Mouse (Mus musculus) stomach, postnatal 0 days (tissue): ENCODE measurements around the gene Spib. TPM values are rescaled to one million over a fixed set of nuclear protein-coding genes. Genes with fewer than 3 reads are reported as not detected.

Experiments used
- ATAC-seq: fragments of 200-750 bp; cut with Nextera tagmentation; 2 replicates; pipeline ENCODE4 v1.8.0; 2017; ENCODE audit not compliant: low FRiP score, low TSS enrichment
- DNase-seq: peaks from one replicate; pipeline ENCODE4 v3.0.0-alpha.2; 2016; ENCODE audit warnings: low spot score
- H3K27ac ChIP-seq: fragments of 300-500 bp; sonication (generic); replicated peaks from 2 replicates; pipeline ENCODE4 v1.5.1; 2014; ENCODE audit warnings: mild to moderate bottlenecking, control low read depth
- H3K27me3 ChIP-seq: fragments of 300-500 bp; sonication (generic); 2 replicates; pipeline ENCODE4 v1.6.1; 2014; ENCODE audit warnings: low read length; ENCODE audit not compliant: control insufficient read depth, insufficient read depth
- H3K36me3 ChIP-seq: fragments of 300-500 bp; sonication (generic); 2 replicates; pipeline ENCODE4 v1.6.1; 2014; ENCODE audit warnings: low read length, mixed read lengths; ENCODE audit not compliant: control insufficient read depth, insufficient read depth
- H3K4me1 ChIP-seq: fragments of 300-500 bp; sonication (generic); replicated peaks from 2 replicates; pipeline ENCODE4 v1.6.1; 2014; ENCODE audit warnings: antibody characterized with exemption; ENCODE audit not compliant: control insufficient read depth, insufficient read depth
- H3K4me2 ChIP-seq: fragments of 300-500 bp; sonication (generic); replicated peaks from 2 replicates; pipeline ENCODE4 v1.6.1; 2014; ENCODE audit warnings: low read depth, mild to moderate bottlenecking, control low read depth, moderate library complexity
- H3K4me3 ChIP-seq: fragments of 300-500 bp; sonication (generic); 2 replicates; pipeline ENCODE4 v1.5.1; 2014; ENCODE audit warnings: low read depth, low read length, control low read depth
- H3K9ac ChIP-seq: fragments of 300-500 bp; sonication (generic); 2 replicates; pipeline ENCODE4 v1.6.1; 2014; ENCODE audit warnings: mild to moderate bottlenecking, low read length, control low read depth, mixed read lengths
- H3K9me3 ChIP-seq: fragments of 300-500 bp; sonication (generic); 2 replicates; pipeline ENCODE4 v1.6.1; 2016; ENCODE audit warnings: low read length; ENCODE audit not compliant: control insufficient read depth
- CTCF ChIP-seq: IDR thresholded peaks from 2 replicates; pipeline ENCODE4 v1.5.1; 2016; ENCODE audit warnings: antibody characterized with exemption, low read depth, mild to moderate bottlenecking, moderate library complexity
- EP300 ChIP-seq: optimal IDR thresholded peaks from 2 replicates; pipeline ENCODE3; 2016; ENCODE audit warnings: antibody characterized with exemption
- WGBS: fragments of 180-500 bp; shearing (Covaris S2); extraction: QIAGEN DNeasy Blood & Tissue Kit; methylation state at CpG from one replicate; pipeline ENCODE4 v1.1.7; 2014; 5-methylcytosine and 5-hydroxymethylcytosine counted together
- polyA plus RNA-seq: library from polyadenylated mRNA; unstranded; fragments of >200 nt; fragmentation: Nextera tagmentation; extraction: Ambion mirVana; gene quantifications from 2 replicates; pipeline ENCODE4 v1.2.1, GENCODE M21; 2015

Gene Spib
- polyA plus RNA-seq, 1 experiment from 2014 or later, result 0.13 TPM

DNA sequence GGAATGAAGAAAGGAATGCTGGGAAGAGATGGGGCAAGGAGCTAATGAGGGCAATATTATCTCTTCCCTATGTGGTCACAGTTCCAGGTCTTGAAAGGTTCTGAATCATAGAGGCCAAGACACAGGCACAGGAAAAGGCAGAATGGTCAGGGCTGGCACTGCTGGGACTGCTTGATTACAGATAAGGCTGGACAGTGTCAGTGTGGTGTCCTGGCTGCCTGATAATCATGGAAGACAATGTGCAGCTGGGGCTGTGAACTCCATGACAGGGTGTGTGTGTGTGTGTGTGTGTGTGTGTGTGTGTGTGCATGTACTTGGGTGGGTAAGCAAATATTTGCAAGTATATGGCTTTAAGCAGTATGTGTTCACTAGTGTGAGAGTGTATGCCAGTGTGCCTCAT lies 24.4 kb downstream of the Spib start:
- H3K4me3 ChIP-seq, result no peak overlapping the region
- no peaks in the 10 kb centered on the region for H3K27me3 ChIP-seq
- H3K4me1 ChIP-seq, result no peaks in the 10 kb centered on the region
- TF ChIP-seq CTCF (no peak), EP300 (no peak)
- no peak overlapping the region for H3K27ac ChIP-seq
- no peaks in the 10 kb centered on the region for H3K36me3 ChIP-seq
- no peak overlapping the region for H3K9ac ChIP-seq
- ATAC-seq, result no peak
- no peaks in the 10 kb centered on the region for H3K9me3 ChIP-seq
- no peak for DNase-seq
- H3K4me2 ChIP-seq, result no peak overlapping the region

DNA sequence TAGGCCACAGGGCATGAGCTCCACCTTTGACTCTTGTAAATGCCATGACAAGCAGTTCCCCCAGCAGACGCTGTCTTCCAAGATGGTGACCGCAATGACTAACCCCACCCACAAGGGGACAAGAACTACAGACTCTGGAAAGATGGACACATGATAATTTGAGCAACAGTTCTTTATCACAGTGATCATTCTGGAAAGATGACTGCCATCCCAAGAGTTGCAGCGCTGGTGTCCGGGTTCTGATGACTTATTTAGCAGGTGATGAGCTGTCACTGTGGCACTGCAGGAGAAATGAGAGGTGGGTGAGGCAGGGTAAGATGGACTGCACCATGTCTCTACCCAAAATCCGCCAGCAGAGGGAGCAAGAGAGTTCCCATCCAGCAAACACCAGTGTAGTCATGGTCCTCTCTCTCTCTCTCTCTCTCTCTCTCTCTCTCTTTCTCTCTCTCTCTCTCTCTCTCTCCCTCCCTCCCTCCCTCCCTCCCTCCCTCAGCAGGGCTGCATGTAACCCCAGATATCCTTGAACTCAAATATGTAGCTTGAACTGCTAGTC lies 30.2 kb downstream of the Spib start:
- ATAC-seq, result no peak; the same call in 1 of the 2 replicates
- H3K27me3 ChIP-seq, result no peaks in the 10 kb centered on the region
- no peaks in the 10 kb centered on the region for H3K36me3 ChIP-seq
- H3K9ac ChIP-seq, result no peak overlapping the region
- H3K4me2 ChIP-seq, result no peak overlapping the region
- no peaks in the 10 kb centered on the region for H3K9me3 ChIP-seq
- H3K4me3 ChIP-seq, result no peak overlapping the region
- 34% methylated on average over 5 of the region's 5 CpGs for WGBS
- no peaks in the 10 kb centered on the region for H3K4me1 ChIP-seq
- TF ChIP-seq CTCF (peak; percentile 82), EP300 (no peak)
- no peak overlapping the region for H3K27ac ChIP-seq
- DNase-seq, result peak; percentile 75

DNA sequence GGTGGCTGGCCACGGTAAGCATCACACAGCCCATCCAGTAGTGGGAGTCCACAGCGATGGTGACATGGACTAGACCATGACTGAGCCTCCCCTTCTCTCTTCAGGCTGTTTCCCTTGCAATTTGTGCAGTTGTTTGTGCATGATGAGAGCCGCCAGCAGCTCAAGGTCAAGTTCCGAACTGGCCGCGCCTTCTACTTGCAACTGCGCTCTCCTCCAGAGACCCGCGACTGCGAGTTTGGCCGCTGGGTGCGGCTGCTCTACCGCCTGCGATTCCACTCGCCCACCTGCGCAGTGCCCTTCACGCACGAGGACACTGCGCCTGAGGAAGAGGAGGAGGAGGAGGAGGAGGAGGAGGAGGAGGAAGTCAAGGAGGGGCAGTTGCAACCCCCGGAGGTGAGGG lies 31.8 kb downstream of the Spib start:
- no peak overlapping the region for H3K4me2 ChIP-seq
- no peaks in the 10 kb centered on the region for H3K36me3 ChIP-seq
- H3K4me1 ChIP-seq, result peaks cover 5% of the 10 kb centered on the region
- ATAC-seq, result no peak
- H3K27me3 ChIP-seq, result no peaks in the 10 kb centered on the region
- no peak for TF ChIP-seq EP300
- TF ChIP-seq CTCF, result no peak
- no peak overlapping the region for H3K27ac ChIP-seq
- no peak for DNase-seq
- H3K9me3 ChIP-seq, result no peaks in the 10 kb centered on the region
- WGBS, result 48% methylated on average over 20 of the region's 20 CpGs
- no peak overlapping the region for H3K4me3 ChIP-seq
- H3K9ac ChIP-seq, result no peak overlapping the region

DNA sequence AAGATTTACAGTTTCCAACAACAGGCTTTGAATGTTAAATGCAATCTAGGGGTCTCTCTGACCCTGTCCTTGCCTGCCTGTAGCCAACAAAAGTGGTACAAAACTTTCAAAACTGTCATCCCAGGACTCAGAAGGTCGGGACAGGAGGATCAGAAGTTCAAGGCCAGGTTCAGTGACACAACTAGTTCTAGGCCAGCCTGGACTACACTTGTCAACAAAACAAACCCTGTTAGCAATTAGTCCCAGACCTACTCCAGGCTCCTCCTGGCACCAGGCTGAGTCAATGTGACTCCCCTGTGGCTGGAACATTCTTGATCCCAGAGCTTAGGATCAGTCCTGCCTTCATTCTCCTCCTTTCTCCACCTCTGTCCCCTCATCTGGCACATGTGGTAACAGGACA lies 32.9 kb downstream of the Spib start:
- Histone ChIP-seq H3K4me1 (peaks cover 5% of the 10 kb centered on the region), H3K36me3 (no peaks in the 10 kb centered on the region), H3K9ac (no peak overlapping the region), H3K9me3 (no peaks in the 10 kb centered on the region), H3K4me2 (no peak overlapping the region), H3K27ac (no peak overlapping the region), H3K4me3 (no peak overlapping the region), H3K27me3 (no peaks in the 10 kb centered on the region)
- ATAC-seq (no peak), DNase-seq (no peak)
- no peak for TF ChIP-seq CTCF
- no peak for TF ChIP-seq EP300
- WGBS, result 67% methylated on average over 1 of the region's 1 CpGs

DNA sequence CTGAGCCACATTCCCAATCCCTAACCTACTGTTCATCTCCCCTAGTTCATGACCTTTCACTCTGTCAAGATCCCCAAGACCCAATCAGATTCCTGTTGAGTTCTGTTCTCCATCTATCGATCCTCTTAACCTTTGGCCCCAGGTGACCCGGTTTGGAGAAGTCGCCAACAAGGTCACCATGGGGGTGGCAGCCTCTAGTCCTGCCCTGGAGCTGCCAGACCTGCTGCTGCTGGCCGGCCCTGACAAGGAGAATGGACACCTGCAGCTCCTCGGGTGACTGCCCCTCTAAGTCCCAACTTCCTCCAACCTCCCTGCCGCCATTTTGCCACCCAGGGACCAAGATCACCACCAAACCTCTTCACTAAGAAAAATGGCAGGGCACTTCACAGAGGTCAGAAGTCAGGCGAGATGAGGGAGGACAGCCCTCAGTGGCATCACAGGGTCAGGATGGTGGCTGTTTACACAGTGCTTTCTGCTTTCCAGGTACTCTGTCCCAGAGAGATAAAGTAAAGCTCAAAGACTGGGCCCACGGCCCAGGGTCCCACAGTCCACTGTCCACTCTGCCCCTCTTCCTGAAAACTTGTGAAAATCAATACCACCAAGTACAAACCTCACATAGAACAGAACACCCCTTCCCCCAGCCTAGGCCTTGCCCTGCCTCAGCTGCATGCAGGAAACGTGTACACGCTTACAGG lies 34.4 kb downstream of the Spib start:
- Histone ChIP-seq H3K4me1 (peaks cover 5% of the 10 kb centered on the region), H3K9ac (no peak overlapping the region), H3K4me2 (peak overlapping the region; percentile 86; the same call in 1 of the 2 replicates), H3K27me3 (no peaks in the 10 kb centered on the region), H3K4me3 (no peak overlapping the region), H3K9me3 (no peaks in the 10 kb centered on the region), H3K36me3 (peaks cover 3% of the 10 kb centered on the region; the same call in 1 of the 2 replicates), H3K27ac (no peak overlapping the region)
- WGBS, result 82% methylated on average over 10 of the region's 10 CpGs
- DNase-seq (no peak), ATAC-seq (no peak)
- TF ChIP-seq CTCF (no peak), EP300 (no peak)

DNA sequence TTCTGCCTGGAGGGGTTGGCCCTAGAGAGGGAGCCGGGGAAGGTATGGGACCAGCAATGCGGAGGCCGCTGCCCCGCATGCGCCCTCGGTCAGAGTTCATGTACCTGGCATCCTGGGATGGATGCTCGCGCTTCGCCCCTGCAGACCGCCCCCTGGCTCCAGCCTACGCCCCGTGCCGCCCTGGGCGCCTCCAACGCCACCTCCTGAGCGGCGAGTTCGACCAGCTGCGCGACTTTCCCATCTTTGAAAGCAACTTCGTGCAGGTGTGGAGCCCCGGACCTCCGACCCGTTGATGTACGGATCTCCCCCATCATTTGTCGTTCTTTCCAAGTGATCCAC lies 35.1 kb downstream of the Spib start:
- Histone ChIP-seq H3K9me3 (no peaks in the 10 kb centered on the region), H3K9ac (peak overlapping the region; percentile 74), H3K27ac (peak overlapping the region; percentile 74), H3K4me3 (peak overlapping the region; percentile 79), H3K27me3 (no peaks in the 10 kb centered on the region), H3K4me1 (peaks cover 5% of the 10 kb centered on the region), H3K4me2 (peak overlapping the region; percentile 86), H3K36me3 (peaks cover 6% of the 10 kb centered on the region)
- ATAC-seq (no peak), DNase-seq (no peak)
- TF ChIP-seq EP300 (no peak), CTCF (peak; percentile 40; the same call in 1 of the 2 replicates)
- WGBS, result under 1% methylated on average over 26 of the region's 26 CpGs
